Mouse (Mus musculus) gastrocnemius, postnatal 4 days (tissue): ENCODE results near the gene Phf13. TPM values are rescaled to one million over a fixed set of nuclear protein-coding genes. Genes with fewer than 3 reads are reported as not detected.

ENCODE experiments used
- DNase-seq, 2 experiments: peaks; one replicate each; pipeline ENCODE4 v3.0.0; 2021 to 2022; ENCODE audit warnings: low spot score in 2 of 2, mixed read lengths in 2 of 2
- total RNA-seq, 2 experiments: library from RNA; stranded (reverse); gene quantifications; 2 replicates each; pipeline ENCODE4 v1.2.3; 2021

Gene Phf13
- total RNA-seq, 2 experiments from 2014 or later = 13.9 to 16.1 TPM

- no peak for DNase-seq
Measured at GRCm38 (mm10) chr4:151993035-151993434, 3.0 kb downstream of the Phf13 start.

- no peak for DNase-seq
Measured at GRCm38 (mm10) chr4:151992091-151992490, 4.0 kb downstream of the Phf13 start.

- DNase-seq = no peak
Measured at GRCm38 (mm10) chr4:151989110-151989488, 7.0 kb downstream of the Phf13 start.

GRCm38 (mm10) chr4:151988342-151989109 lies 7.5 kb downstream of the Phf13 start, which contains the start of gene Thap3:
Gene Thap3 (minus strand): TSS chr4:151988997.
- peak; percentile 74 to 85 for DNase-seq

- DNase-seq = no peak
Measured at GRCm38 (mm10) chr4:151988014-151988341, 8.1 kb downstream of the Phf13 start.

- no peak for DNase-seq
Measured at GRCm38 (mm10) chr4:151986650-151987049, 9.4 kb downstream of the Phf13 start.

GRCm38 (mm10) chr4:151985886-151986285 lies 10.2 kb downstream of the Phf13 start:
- no peak for DNase-seq

GRCm38 (mm10) chr4:151983560-151983959 lies 12.5 kb downstream of the Phf13 start:
- DNase-seq = peak; percentile 48 to 79

GRCm38 (mm10) chr4:151983043-151983442 lies 13.0 kb downstream of the Phf13 start:
- no peak for DNase-seq

- peak; percentile 79 for DNase-seq
Measured at GRCm38 (mm10) chr4:151981363-151981762, 14.7 kb downstream of the Phf13 start.

GRCm38 (mm10) chr4:151980699-151981098 lies 15.4 kb downstream of the Phf13 start:
- no peak for DNase-seq

GRCm38 (mm10) chr4:151977748-151978147 lies 18.3 kb downstream of the Phf13 start:
- DNase-seq = peak; percentile 76 to 82

GRCm38 (mm10) chr4:151975441-151975840 lies 20.6 kb downstream of the Phf13 start:
- peak in 1 of 2 experiments; percentile 42 for DNase-seq

GRCm38 (mm10) chr4:151972221-151972967 lies 23.7 kb downstream of the Phf13 start:
- no peak for DNase-seq

GRCm38 (mm10) chr4:151968204-151968921 lies 27.7 kb downstream of the Phf13 start:
- no peak for DNase-seq

GRCm38 (mm10) chr4:151962817-151963216 lies 33.2 kb downstream of the Phf13 start:
- no peak for DNase-seq

- DNase-seq = no peak
Measured at GRCm38 (mm10) chr4:151960513-151960854, 35.6 kb downstream of the Phf13 start.

GRCm38 (mm10) chr4:151959849-151960512 lies 36.1 kb downstream of the Phf13 start:
- DNase-seq = no peak

GRCm38 (mm10) chr4:151957584-151958315 lies 38.3 kb downstream of the Phf13 start:
- no peak for DNase-seq

GRCm38 (mm10) chr4:151955791-151956190 lies 40.3 kb downstream of the Phf13 start:
- no peak for DNase-seq

GRCm38 (mm10) chr4:151953209-151953608 lies 42.8 kb downstream of the Phf13 start:
- DNase-seq = no peak
